Mouse (Mus musculus) C2C12 (cell line): ENCODE data around the gene Ppm1k.

Source experiments
- CTCF ChIP-seq: IDR thresholded peaks from one replicate; pipeline ENCODE4 v1.5.1; 2011; ENCODE audit not compliant: control insufficient read depth, insufficient read depth, insufficient read length
- MYOD1 ChIP-seq: IDR thresholded peaks from one replicate; pipeline ENCODE4 v1.6.1; 2011; ENCODE audit warnings: low read depth; ENCODE audit not compliant: control insufficient read depth, insufficient read length
- MYOG ChIP-seq: IDR thresholded peaks from one replicate; pipeline ENCODE4 v1.6.1; 2011; ENCODE audit not compliant: control insufficient read depth, insufficient read length; ENCODE audit errors: extremely low read depth
- USF1 ChIP-seq: IDR thresholded peaks from one replicate; pipeline ENCODE4 v1.6.1; 2011; ENCODE audit warnings: low read depth, mild to moderate bottlenecking, control low read depth, moderate library complexity

GRCm38 (mm10) chr6:57580881-57581548 is 45.7 kb upstream of the Ppm1k start, which contains the start of gene Herc6:
- no peak for TF ChIP-seq USF1
- no peak for TF ChIP-seq MYOG
- TF ChIP-seq CTCF, result no peak
- no peak for TF ChIP-seq MYOD1
